Mouse (Mus musculus): ENCODE results near the gene Dok3.

DNA sequence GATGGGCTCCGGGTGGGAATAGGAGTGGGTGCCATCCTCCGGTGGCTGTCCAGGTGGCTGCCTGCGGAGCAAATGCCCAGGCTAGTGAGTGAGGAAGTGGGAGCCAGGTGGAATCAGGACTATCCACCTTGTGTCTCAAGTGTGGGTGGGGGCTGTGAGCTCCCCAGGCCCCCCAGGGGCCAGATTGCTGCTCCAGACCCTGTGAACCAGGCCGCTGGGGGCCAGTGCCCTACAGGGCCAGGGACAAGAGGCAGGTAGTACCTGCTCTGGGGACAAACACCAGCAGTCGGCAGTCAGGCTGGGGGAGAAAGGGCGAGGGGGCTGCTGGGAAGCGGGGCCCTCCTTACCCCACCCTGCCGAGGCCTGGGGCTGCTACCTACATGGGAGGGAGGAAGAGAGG is 52.8 kb downstream of the Dok3 start:
- no peak for TF ChIP-seq GATA1 (IDR thresholded peaks at IDR 0.05; ENCODE audit: borderline replicate concordance, low read length)
- no peak for TF ChIP-seq FLI1 (IDR thresholded peaks at IDR 0.05; ENCODE audit: low read length)

Measured in megakaryocyte, embryonic 14.5 days (primary cell).